ENCODE assay signal across 7 mouse cellular contexts in the genomic region with DNA sequence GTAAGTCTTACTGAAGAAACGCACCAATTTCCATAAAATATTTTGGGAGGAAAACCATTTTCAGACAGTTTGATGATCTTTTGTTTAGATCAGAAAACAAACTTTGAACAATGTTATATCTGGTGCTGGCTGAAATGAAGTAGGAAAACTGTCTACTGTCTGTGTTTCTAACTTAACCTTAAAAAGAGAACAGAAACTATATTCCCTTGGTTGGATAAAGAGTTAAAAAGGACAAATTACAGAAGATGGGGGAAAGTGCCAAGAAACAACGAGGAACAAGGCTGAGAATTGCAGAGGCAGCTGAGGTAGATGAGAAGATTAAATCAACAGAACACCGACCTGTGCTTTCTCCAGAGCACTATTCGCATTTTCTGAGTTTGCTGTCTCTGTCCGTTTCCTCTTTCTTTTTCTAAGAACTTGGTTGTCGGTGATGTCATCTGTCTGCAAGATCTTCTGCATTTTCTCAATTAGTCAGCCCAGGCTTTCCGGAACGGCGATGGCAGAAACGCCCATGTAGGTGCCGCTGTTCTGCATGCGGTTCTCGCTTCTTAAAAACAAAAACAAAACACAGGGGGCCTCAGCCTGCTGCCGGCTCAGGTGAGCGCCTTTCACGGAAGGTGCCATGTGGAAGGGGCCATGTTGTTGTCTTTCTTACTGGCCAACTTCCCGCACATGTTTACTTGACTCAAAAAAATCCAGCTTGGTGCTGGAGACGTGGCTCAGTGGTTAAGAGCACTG. TPM values are rescaled to one million over a fixed set of nuclear protein-coding genes. Genes with fewer than 3 reads are reported as not detected.
DNase-seq lines count a peak whose midpoint lies in the region; ATAC-seq and TF ChIP-seq lines count a peak whose summit lies in the region.

No protein-coding gene starts in this region.

- 19% methylated on average over 18 of the region's 18 CpGs for WGBS in embryonic facial prominence, embryonic 11.5 days
- WGBS in stomach, embryonic 15.5 days = 9% methylated on average over 18 of the region's 18 CpGs

- no peaks in the 10 kb centered on the region for H3K27me3 ChIP-seq in MEL (ENCODE audit: control insufficient read depth in 1 of 2, insufficient read depth in 2 of 2, low read length in 2 of 2)
- H3K27me3 ChIP-seq in embryonic facial prominence, embryonic 11.5 days (ENCODE audit: control insufficient read depth, insufficient read depth, low read length) = no peaks in the 10 kb centered on the region
- H3K27me3 ChIP-seq in stomach, embryonic 15.5 days (replicated peaks) = no peaks in the 10 kb centered on the region

- H3K4me3 ChIP-seq in MEL (ENCODE audit: control insufficient read depth in 1 of 2, insufficient read depth in 1 of 2, low read depth in 2 of 2, low read length in 2 of 2) = peak overlapping the region; percentile 65 to 80
- no peak overlapping the region for H3K4me3 ChIP-seq in embryonic facial prominence, embryonic 11.5 days (ENCODE audit: low read depth, low read length)
- H3K4me3 ChIP-seq in stomach, embryonic 15.5 days (replicated peaks) = peak overlapping the region; percentile 24

- TF ChIP-seq EP300 in MEL (IDR thresholded peaks at IDR 0.05; ENCODE audit: low read depth in 1 of 2, low read length in 2 of 2) = no peak; a peak in 1 of 4 replicates

- H3K4me2 ChIP-seq in embryonic facial prominence, embryonic 11.5 days (ENCODE audit: low read depth, low read length) = peak overlapping the region; percentile 33; the same call in 1 of the 2 replicates
- peak overlapping the region; percentile 50 for H3K4me2 ChIP-seq in stomach, embryonic 15.5 days

- 0 out of 4 replicates have a peak, but pooled peaks cover 0 to 2% of the 10 kb centered on the region in 2 experiments for H3K4me1 ChIP-seq in MEL (ENCODE audit: control insufficient read depth in 1 of 2, insufficient read depth in 2 of 2, low read length in 2 of 2)
- H3K4me1 ChIP-seq in embryonic facial prominence, embryonic 11.5 days (ENCODE audit: control insufficient read depth, insufficient read depth, low read length) = no peaks in the 10 kb centered on the region
- no peaks in the 10 kb centered on the region for H3K4me1 ChIP-seq in stomach, embryonic 15.5 days

- intact Hi-C loops in heart, postnatal 10 days (cut with DNase I) = no loop called here

- TF ChIP-seq POLR2A in MEL (IDR thresholded peaks at IDR 0.05; ENCODE audit: control insufficient read depth in 1 of 2, insufficient read depth in 1 of 2, low read depth in 1 of 2, low read length in 2 of 2, poor library complexity in 1 of 2) = no peak

- no peaks in the 10 kb centered on the region for H3K9me3 ChIP-seq in MEL (replicated peaks; ENCODE audit: insufficient read depth, low read length)
- H3K9me3 ChIP-seq in embryonic facial prominence, embryonic 11.5 days (replicated peaks; ENCODE audit: control insufficient read depth, low read length) = no peaks in the 10 kb centered on the region
- H3K9me3 ChIP-seq in stomach, embryonic 15.5 days = no peaks in the 10 kb centered on the region

- H3K9ac ChIP-seq in MEL (ENCODE audit: control insufficient read depth, low read depth, low read length, poor library complexity, severe bottlenecking) = peak overlapping the region; percentile 76
- H3K9ac ChIP-seq in embryonic facial prominence, embryonic 11.5 days (replicated peaks; ENCODE audit: low read length) = no peak overlapping the region
- H3K9ac ChIP-seq in stomach, embryonic 15.5 days = no peak overlapping the region

- TF ChIP-seq CTCF in MEL (IDR thresholded peaks at IDR 0.05 in 2 of 3, conservative IDR thresholded peaks at IDR 0.05 in 1 of 3; ENCODE audit: control insufficient read depth in 1 of 3, insufficient read depth in 1 of 3, low read depth in 2 of 3, low read length in 3 of 3, poor library complexity in 1 of 3, severe bottlenecking in 1 of 3) = peak in 2 of 3 experiments; percentile 30 to 44; a peak in 3 of 6 replicates

- no peaks in the 10 kb centered on the region; the same call in 1 of the 2 replicates for H3K79me2 ChIP-seq in MEL (ENCODE audit: control insufficient read depth, insufficient read depth, low read length, poor library complexity)

- H3K36me3 ChIP-seq in MEL (ENCODE audit: control insufficient read depth in 1 of 2, insufficient read depth in 2 of 2, low read length in 2 of 2) = peaks cover 0 to 4% of the 10 kb centered on the region in 2 experiments; a peak in 2 of 4 replicates
- H3K36me3 ChIP-seq in embryonic facial prominence, embryonic 11.5 days (replicated peaks; ENCODE audit: control insufficient read depth, insufficient read depth, low read depth, low read length) = no peaks in the 10 kb centered on the region
- no peaks in the 10 kb centered on the region for H3K36me3 ChIP-seq in stomach, embryonic 15.5 days

- peak overlapping the region; percentile 77 for H3K27ac ChIP-seq in MEL (ENCODE audit: control insufficient read depth, low read depth, low read length)
- no peak overlapping the region for H3K27ac ChIP-seq in embryonic facial prominence, embryonic 11.5 days (replicated peaks; ENCODE audit: low read depth, low read length)
- H3K27ac ChIP-seq in stomach, embryonic 15.5 days = no peak overlapping the region

- no peak for ATAC-seq in embryonic facial prominence, embryonic 11.5 days (replicated peaks; ENCODE audit: insufficient number of reproducible peaks, low FRiP score, low TSS enrichment, low read depth)
- no peak for ATAC-seq in stomach, embryonic 15.5 days (ENCODE audit: insufficient read depth, low FRiP score, low read depth)

- no peak for TF ChIP-seq RAD21 in MEL (IDR thresholded peaks at IDR 0.05; ENCODE audit: low read depth, low read length)

- DNase-seq in CD4-positive helper T cell, adult 2 months (ENCODE audit: low read depth, low spot score) = peak; percentile 83
- peak; percentile 90 for DNase-seq in MEL (ENCODE audit: low read depth, low spot score)
- peak; percentile 14 for DNase-seq in embryonic facial prominence, embryonic 11.5 days (ENCODE audit: low spot score)
- peak; percentile 51 to 53 for DNase-seq in heart, postnatal 10 days
- DNase-seq in layer of hippocampus, adult 9-11 months = peak; percentile 65
- DNase-seq in lung, postnatal 36 days = peak; percentile 71

TF ChIP-seq in MEL, 35 proteins besides CTCF, POLR2A, EP300 and RAD21:
- TF ChIP-seq MAFK (IDR thresholded peaks at IDR 0.05; ENCODE audit: borderline replicate concordance, low read depth, low read length) (no peak), ZKSCAN1 (IDR thresholded peaks at IDR 0.05; ENCODE audit: low read depth, low read length) (no peak), GATA1 (IDR thresholded peaks at IDR 0.05; ENCODE audit: low read depth, low read length) (peak; percentile 35; the same call in 1 of the 2 replicates), ZMIZ1 (IDR thresholded peaks at IDR 0.05; ENCODE audit: low read depth, low read length) (no peak), ZC3H11A (IDR thresholded peaks at IDR 0.05; ENCODE audit: low read depth, low read length) (no peak), TBP (IDR thresholded peaks at IDR 0.05; ENCODE audit: low read depth, low read length) (peak; percentile 94), ELF1 (IDR thresholded peaks at IDR 0.05; ENCODE audit: low read depth, low read length) (0 out of 2 replicates have a peak, but pooled peaks have one; percentile 33), MAX (IDR thresholded peaks at IDR 0.05; ENCODE audit: low read length) (peak; percentile 50; the same call in 1 of the 2 replicates), E2F4 (IDR thresholded peaks at IDR 0.05; ENCODE audit: borderline replicate concordance, low read depth, low read length) (no peak), POLR2AphosphoS2 (IDR thresholded peaks at IDR 0.05; ENCODE audit: low read length) (no peak), ETS1 (IDR thresholded peaks at IDR 0.05; ENCODE audit: low read depth, low read length) (peak; percentile 94), MEF2A (IDR thresholded peaks at IDR 0.05; ENCODE audit: extremely low read depth, insufficient replicate concordance, low read depth, low read length, poor library complexity, severe bottlenecking) (no peak), MXI1 (IDR thresholded peaks at IDR 0.05; ENCODE audit: low read depth, low read length) (peak; percentile 80), SIN3A (IDR thresholded peaks at IDR 0.05; ENCODE audit: low read length) (peak; percentile 52; the same call in 1 of the 2 replicates), USF1 (IDR thresholded peaks at IDR 0.05; ENCODE audit: low read depth, low read length) (no peak)

RNA-seq across cellular contexts. Expression of a gene that starts 24.3 kb away (rescaled TPM):
- 0.08 TPM in 1 of 2 replicates, not detected in the other for total RNA-seq in MEL (2012; rRNA removed)
- polyA plus RNA-seq in MEL (2012; ENCODE audit: insufficient read depth in 1 of 2, insufficient read length in 2 of 2, low read depth in 1 of 2, low replicate concordance in 2 of 2, missing spikeins in 1 of 2) = under 1 TPM in 1 of 2 experiments, not detected in 1; 0.04 TPM
- 2.3 and 2.8 TPM in 2 replicates for polyA plus RNA-seq in embryonic facial prominence, embryonic 11.5 days (2014; fragmentation: Nextera tagmentation; extraction: Ambion mirVana)
- total RNA-seq in heart, postnatal 10 days (2021) = 1 to 10 TPM; 3.2 to 4.1 TPM
- polyA plus RNA-seq in stomach, embryonic 15.5 days (2015; fragmentation: Nextera tagmentation; extraction: Ambion mirVana) = 0.83 and 1.1 TPM in 2 replicates

RNA-seq across cellular contexts. Expression of a gene that starts 24.8 kb away (rescaled TPM):
- 0.08 and 0.10 TPM in 2 replicates for total RNA-seq in MEL (2012; rRNA removed)
- polyA plus RNA-seq in MEL (2012; ENCODE audit: insufficient read depth in 1 of 2, insufficient read length in 2 of 2, low read depth in 1 of 2, low replicate concordance in 2 of 2, missing spikeins in 1 of 2) = under 1 TPM in 1 of 2 experiments, not detected in 1; 0.60 TPM
- 20.7 and 21.8 TPM in 2 replicates for polyA plus RNA-seq in embryonic facial prominence, embryonic 11.5 days (2014; fragmentation: Nextera tagmentation; extraction: Ambion mirVana)
- 100 to 1,000 TPM; 281 to 295 TPM for total RNA-seq in heart, postnatal 10 days (2021)
- polyA plus RNA-seq in stomach, embryonic 15.5 days (2015; fragmentation: Nextera tagmentation; extraction: Ambion mirVana) = 23.8 and 24.3 TPM in 2 replicates

Comparison
In these comparisons a context has a peak if more than half of its experiments do, and no peak if none do; other contexts are left out.
1. DNase-seq: peak in every context shown above with its lines; median percentile 90 in MEL; 83 in CD4-positive helper T cell, adult 2 months; 71 in lung, postnatal 36 days; 65 in layer of hippocampus, adult 9-11 months; 52 in heart, postnatal 10 days; 14 in embryonic facial prominence, embryonic 11.5 days.
2. RNA of a gene that starts 24.8 kb away (polyA plus RNA-seq): 23.8 to 24.3 TPM in stomach, embryonic 15.5 days and 20.7 to 21.8 TPM in embryonic facial prominence, embryonic 11.5 days; 0.60 TPM in MEL; every median in the first group is over 10 times any median in the second.